Mouse (Mus musculus) naive thymus-derived CD4-positive, alpha-beta T cell, adult 2 months (primary cell): Measurements from ENCODE around the gene Fut1.
A peak's percentile ranks its signal among the peaks of the same experiment; 100 is the strongest.

ENCODE experiments used
- DNase-seq: peaks from one replicate; pipeline ENCODE4 v3.0.0-alpha.2; 2011; ENCODE audit warnings: low read depth

Gene Fut1

GRCm38 (mm10) chr7:45617042-45617695, at the start of gene Fut1:
Gene Fut1 (plus strand): TSS chr7:45617289.
- no peak for DNase-seq

- peak; percentile 92 for DNase-seq
These were observed 49.1 kb upstream of the Fut1 start for GRCm38 (mm10) chr7:45567780-45568516.

DNA sequence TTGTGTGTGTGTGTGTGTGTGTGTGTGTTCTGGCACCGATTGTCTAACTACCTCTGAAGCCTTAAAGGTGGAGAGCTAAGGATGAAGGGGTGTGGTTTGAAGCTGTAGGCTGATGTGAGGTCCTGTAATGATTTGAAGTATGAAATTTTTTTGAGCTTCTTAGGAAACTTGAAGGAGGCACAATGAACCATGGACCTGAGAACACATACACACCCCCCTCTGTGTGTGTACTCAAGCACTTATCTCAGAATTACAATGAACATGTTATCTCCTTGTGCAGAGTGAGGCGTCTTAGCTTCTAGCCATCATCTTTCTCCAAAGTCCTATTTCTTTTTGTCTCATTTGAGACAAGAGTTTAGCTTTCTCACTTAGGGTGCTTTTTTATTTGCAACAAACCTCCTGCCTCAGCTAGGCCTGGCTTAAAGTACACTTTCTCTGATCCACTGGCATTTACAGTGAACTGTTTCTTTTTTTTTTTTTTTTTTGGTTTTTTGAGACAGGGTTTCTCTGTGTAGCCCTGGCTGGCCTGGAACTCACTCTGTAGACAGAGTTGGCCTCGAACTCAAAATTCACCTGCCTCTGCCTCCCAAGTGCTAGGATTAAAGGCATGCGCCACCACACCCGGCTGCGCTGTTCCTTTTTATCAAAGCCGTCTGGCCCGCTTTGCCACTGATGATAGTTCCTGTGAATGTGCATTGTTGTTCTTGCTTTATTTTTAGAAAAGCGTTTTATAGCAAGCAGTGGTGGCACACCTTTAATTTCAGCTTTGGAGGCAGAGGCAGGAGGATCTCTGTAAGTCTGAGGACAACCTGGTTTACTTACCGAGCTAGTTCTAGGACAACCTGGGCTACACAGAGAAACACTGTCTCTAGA, 48.3 kb upstream of the Fut1 start:
- DNase-seq = no peak

GRCm38 (mm10) chr7:45570103-45570741, 46.9 kb upstream of the Fut1 start, which contains the start of gene Bcat2:
Gene Bcat2 (plus strand): TSS chr7:45570153.
- peak; percentile 79 for DNase-seq

GRCm38 (mm10) chr7:45571966-45572365, 45.1 kb upstream of the Fut1 start:
- DNase-seq = peak; percentile 43

GRCm38 (mm10) chr7:45573954-45574353, 43.1 kb upstream of the Fut1 start:
- peak; percentile 73 for DNase-seq

GRCm38 (mm10) chr7:45574472-45575379, 42.4 kb upstream of the Fut1 start:
- DNase-seq = no peak

DNA sequence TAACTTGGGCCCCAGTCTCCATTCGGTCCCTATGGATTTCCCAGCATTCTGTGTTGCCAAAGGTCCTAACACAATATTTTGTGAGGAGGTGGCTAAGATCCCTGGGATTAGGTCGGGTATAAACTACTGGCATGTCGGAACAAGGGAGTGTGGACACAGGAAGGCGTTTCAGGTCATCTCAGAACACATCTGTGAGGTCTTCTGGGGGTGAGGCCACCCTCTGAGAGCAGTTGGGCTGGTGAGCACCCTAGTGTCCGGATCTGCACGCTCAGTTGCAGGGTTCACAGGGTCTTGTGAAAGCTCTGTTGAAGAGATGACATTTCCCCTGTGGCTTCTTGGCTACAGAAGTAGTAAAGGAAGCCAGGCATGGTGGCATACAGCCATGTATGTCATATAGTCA, 31.2 kb upstream of the Fut1 start:
- no peak for DNase-seq

DNA sequence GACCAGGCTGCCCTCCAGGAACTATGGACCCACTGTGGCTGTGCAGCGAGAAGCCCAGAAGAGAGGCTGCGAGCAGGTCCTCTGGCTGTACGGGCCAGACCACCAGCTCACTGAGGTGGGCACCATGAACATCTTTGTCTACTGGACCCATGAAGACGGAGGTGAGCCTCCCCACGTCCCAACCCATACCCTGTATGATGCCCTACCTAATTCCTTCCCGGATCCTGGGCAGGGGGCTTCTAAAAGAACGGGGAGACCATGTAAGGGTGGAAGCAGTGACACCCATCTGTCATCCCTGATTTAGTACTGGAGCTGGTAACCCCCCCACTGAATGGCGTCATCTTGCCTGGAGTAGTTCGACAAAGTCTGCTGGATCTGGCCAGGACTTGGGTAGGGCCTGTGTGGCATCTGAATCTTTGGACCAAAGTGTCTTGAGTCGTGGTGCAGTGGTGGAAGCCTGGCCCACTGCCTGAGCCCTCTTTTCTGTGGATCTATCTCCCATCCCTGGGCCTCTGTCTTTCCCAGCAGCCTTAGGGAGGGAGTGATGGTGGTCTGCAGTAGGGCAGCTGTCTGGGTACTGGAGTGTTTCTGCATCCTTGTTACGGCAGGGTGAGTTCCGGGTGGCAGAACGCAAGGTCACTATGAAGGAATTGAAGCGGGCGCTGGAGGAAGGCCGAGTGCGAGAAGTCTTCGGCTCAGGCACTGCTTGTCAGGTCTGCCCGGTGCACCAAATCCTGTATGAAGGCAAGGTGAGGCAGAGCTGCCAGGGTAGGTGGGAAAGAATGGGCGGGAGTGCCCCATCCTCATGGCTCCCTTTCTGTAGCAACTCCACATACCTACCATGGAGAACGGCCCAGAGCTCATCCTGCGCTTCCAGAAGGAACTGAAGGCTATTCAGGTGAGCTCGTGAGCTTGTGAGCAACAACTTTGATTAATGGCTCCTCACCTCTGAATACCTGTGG, 29.2 kb upstream of the Fut1 start:
- no peak for DNase-seq

DNA sequence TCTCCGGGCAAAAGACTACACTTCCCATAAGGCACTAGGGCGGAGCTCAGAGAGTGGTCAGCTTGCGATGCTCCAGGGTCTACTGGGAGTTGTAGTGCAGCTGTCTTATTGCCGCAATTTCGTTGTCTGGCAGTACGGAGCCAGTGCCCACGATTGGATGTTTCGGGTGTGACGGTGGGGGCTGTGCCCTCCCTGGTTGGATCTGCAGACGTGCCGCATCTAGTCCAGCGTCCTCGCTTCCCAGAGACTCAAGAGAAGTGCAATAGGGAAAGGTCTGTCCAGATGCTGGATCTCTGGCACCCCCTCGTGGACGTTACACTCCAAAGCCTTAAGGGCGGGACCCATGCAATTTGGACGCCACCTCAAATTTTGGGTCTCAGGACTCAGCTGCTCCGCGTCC, 27.9 kb upstream of the Fut1 start:
- peak; percentile 84 for DNase-seq

- no peak for DNase-seq
These were observed 27.2 kb upstream of the Fut1 start for GRCm38 (mm10) chr7:45589898-45590297.

- DNase-seq = peak; percentile 53
These were observed 26.2 kb upstream of the Fut1 start for GRCm38 (mm10) chr7:45590874-45591273.

- DNase-seq = no peak
These were observed 25.2 kb upstream of the Fut1 start for GRCm38 (mm10) chr7:45591880-45592279.

DNA sequence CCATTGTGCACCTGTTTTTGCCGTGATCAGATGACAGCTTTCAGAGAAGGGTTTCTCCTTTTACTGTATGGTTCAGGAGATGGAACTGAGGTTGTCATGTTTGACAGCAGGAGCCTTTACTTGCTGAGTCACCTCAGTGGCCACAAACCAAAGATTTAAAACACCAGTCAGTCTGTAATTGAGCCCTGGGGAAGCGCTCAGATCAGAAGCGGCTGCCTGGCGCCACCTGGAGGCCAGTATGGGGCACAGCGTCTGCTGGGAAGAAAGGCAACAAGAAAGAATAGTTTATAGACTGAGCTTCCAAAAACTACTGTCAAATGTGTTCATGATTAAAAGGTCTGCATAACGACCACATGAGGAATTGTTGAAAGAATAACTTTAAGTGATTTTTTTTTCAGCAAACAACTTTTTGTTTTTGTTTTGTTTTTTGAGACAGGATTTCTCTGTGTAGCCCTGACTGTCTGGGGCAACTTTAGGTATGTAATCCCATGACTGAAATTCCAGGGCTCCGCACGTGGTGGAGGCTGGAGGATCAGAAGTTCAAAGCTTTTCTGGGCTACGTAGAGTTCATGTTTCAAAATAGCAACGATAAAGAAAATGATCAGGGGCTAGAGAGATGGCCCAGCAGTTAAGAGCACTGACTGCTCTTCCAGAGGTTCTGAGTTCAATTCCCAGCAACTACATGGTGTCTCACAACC, 23.8 kb upstream of the Fut1 start:
- peak; percentile 85 for DNase-seq

DNA sequence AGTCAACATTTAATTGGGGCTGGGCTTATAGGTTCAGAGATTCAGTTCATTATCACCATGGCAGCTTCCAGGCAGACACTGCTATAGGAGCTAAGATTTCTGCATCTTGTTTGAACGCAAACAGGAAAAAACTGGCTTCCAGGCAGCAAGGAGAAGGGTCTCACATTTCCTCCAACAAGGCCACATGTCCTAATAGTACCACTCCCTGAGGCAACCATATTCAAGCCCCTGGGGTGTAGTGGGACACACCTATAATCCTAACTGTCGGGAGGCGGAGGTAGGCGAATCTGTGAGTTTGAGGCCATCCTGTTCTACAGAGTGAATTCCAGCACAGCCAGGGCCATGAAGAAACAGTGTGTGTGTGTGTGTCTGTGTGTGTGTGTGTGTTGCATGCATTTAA, 21.9 kb upstream of the Fut1 start:
- DNase-seq = no peak

GRCm38 (mm10) chr7:45596107-45596506, 21.0 kb upstream of the Fut1 start:
- DNase-seq = no peak

GRCm38 (mm10) chr7:45597013-45597412, 20.1 kb upstream of the Fut1 start:
- DNase-seq = no peak

GRCm38 (mm10) chr7:45597527-45597926, 19.6 kb upstream of the Fut1 start:
- no peak for DNase-seq
